Mouse (Mus musculus) olfactory bulb, adult 2 months (tissue): Measurements from ENCODE around the gene Tab2. TPM values are rescaled to one million over a fixed set of nuclear protein-coding genes. Genes with fewer than 3 reads are reported as not detected.

ENCODE experiments used
- H3K27ac ChIP-seq: fragments of 200-500 bp; 2 replicates; pipeline ENCODE4 v1.5.1; 2012; ENCODE audit warnings: low read depth, low read length; ENCODE audit not compliant: insufficient read depth
- H3K4me1 ChIP-seq: fragments of 200-500 bp; 2 replicates; pipeline ENCODE4 v1.6.1; 2012; ENCODE audit warnings: low read length; ENCODE audit not compliant: control insufficient read depth, insufficient read depth
- H3K4me3 ChIP-seq: fragments of 200-500 bp; 2 replicates; pipeline ENCODE4 v1.5.1; 2012; ENCODE audit warnings: mild to moderate bottlenecking, low read depth, low read length, moderate library complexity; ENCODE audit not compliant: insufficient read depth
- CTCF ChIP-seq: fragments of 200-500 bp; IDR thresholded peaks from 2 replicates; pipeline ENCODE4 v1.5.1; 2012; ENCODE audit warnings: low read depth, mild to moderate bottlenecking, low read length, moderate library complexity; ENCODE audit not compliant: insufficient read depth
- POLR2A ChIP-seq: fragments of 200-500 bp; IDR thresholded peaks from 2 replicates; pipeline ENCODE4 v1.6.1; 2012; ENCODE audit warnings: mild to moderate bottlenecking, low read depth, low read length, moderate library complexity; ENCODE audit not compliant: insufficient read depth
- WGBS: fragments of 180-500 bp; shearing (Covaris S2); methylation state at CpG from one replicate; pipeline ENCODE4 v1.1.7; 2018; 5-methylcytosine and 5-hydroxymethylcytosine counted together
- polyA plus RNA-seq: library from polyadenylated mRNA; stranded (reverse); fragments of >200 nt; gene quantifications from 2 replicates; pipeline ENCODE4 v1.2.4, GENCODE M21; 2012; ENCODE audit warnings: low replicate concordance; ENCODE audit not compliant: missing spikeins, insufficient read depth, insufficient read length

Gene Tab2
- polyA plus RNA-seq, 1 experiment: 91.5 TPM

DNA sequence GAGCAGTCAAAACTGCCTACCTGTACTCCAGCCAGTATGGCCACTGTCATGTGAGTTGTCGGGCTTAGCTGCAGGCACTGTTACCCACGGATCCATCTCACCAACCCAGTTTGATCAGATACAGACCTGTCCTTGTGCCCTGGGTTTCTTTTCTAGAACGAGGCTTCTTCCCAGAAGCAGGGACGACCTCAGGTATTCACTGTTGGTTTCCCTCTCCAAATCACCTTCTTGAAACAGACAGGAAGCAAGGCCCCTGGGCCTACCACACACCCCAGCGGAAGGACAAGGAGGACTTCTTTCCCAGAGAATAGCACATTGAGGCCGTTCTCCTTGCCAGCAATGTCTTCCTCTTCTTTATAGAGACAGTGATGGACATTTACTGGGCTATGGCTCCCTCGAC is 95.5 kb downstream of the Tab2 start:
- no peak overlapping the region for H3K4me3 ChIP-seq
- WGBS: 92% methylated on average over 7 of the region's 7 CpGs
- TF ChIP-seq POLR2A: no peak
- no peak for TF ChIP-seq CTCF

More for the DNA sequence above, 95.5 kb downstream of the Tab2 start:
- no peak overlapping the region for H3K27ac ChIP-seq
- H3K4me1 ChIP-seq: no peaks in the 10 kb centered on the region

Other genes with a start within 250 kb of the Tab2 start
- not detected in 2 replicates for gene Katna1, start 230.2 kb downstream of the Tab2 start, polyA plus RNA-seq
- gene Ginm1, start 163.4 kb downstream of the Tab2 start, polyA plus RNA-seq: not detected in 2 replicates
- gene Ppil4, start 163.3 kb downstream of the Tab2 start, polyA plus RNA-seq: not detected in 2 replicates
- not detected in 2 replicates for gene Zc3h12d, start 123.8 kb downstream of the Tab2 start, polyA plus RNA-seq